In the genomic region with DNA sequence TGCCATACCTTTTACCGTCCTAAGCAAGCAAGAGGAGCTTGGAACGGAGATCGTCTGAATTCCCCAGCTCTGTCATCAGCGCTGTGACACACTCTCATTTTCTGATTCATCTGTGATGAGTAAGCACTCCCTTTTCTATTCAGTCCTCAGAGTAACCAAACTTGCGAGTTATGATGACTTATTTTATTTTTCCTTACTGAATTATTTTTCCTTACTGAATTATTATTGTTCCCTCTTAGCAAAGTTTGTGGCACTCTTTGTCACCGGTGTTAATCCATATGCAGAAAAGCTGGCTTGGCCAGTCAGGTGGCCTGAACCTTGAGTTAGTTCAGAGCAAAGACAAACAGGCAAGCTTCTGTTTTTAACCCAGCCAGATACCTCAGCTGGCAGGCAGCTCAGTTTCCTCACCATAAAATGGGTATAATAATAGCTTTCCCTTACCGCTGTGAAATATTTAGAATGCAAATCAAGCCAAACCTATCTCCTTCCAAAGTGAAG, we compare ENCODE assay signal across 15 mouse cellular contexts.
DNase-seq lines count a peak whose midpoint lies in the region; ATAC-seq lines count a peak whose summit lies in the region.
"Had no signal": no experiment of that assay in that cellular context is flagged by ENCODE, and none has a peak within 500 bp of the region (broad histone marks: within the 10 kb centered on the region; RNA-seq: fewer than 3 reads in every experiment).

No protein-coding gene starts in this region.

- peak; percentile 83 for DNase-seq in heart, adult 11 months
- no peak for DNase-seq in heart, adult 18-20 months
- DNase-seq in A20 (ENCODE audit: low read depth, low spot score), result peak; percentile 70
- peak; percentile 60 for DNase-seq in NIH3T3 (ENCODE audit: low read depth)
- DNase-seq in gonadal fat pad, adult 2 months (ENCODE audit: low read depth), result peak; percentile 14
- no peak for DNase-seq in urinary bladder, postnatal 25 days (ENCODE audit: low spot score)
- DNase-seq: cerebellum, postnatal 14 days; embryo, embryonic 11 days; layer of hippocampus, postnatal 36 days; lung, adult 2 months; right cerebral cortex, postnatal 25 days; thymus, postnatal 4 days had no signal

- ATAC-seq in inflammation-experienced regulatory T-cells, adult 6 months, result no peak
- ATAC-seq: activated CD4-positive, CD25-positive, alpha-beta regulatory T cell, adult 4 months; intestine, embryonic 15.5 days had no signal

Comparison
In these comparisons a context has a peak if more than half of its experiments do, and no peak if none do; other contexts are left out.
1. DNase-seq: peak in heart, adult 11 months (single experiment), A20 (single experiment), NIH3T3 (single experiment) and gonadal fat pad, adult 2 months (single experiment); none in heart, adult 18-20 months (0 of 2) and urinary bladder, postnatal 25 days (single experiment).